Mouse (Mus musculus): ENCODE measurements around the gene Foxm1. TPM values are rescaled to one million over a fixed set of nuclear protein-coding genes. Genes with fewer than 3 reads are reported as not detected.

The Foxm1 gene
- total and polyA plus RNA-seq, 3 experiments, result 13.7 to 61.9 (median 31.1) TPM

- Histone ChIP-seq H3K9me3 (replicated peaks; ENCODE audit: insufficient read depth, low read length) (no peaks in the 10 kb centered on the region), H3K4me1 (ENCODE audit: control insufficient read depth in 1 of 2, insufficient read depth in 2 of 2, low read length in 2 of 2) (no peaks in the 10 kb centered on the region), H3K4me3 (ENCODE audit: control insufficient read depth in 1 of 2, insufficient read depth in 1 of 2, low read depth in 2 of 2, low read length in 2 of 2) (no peak overlapping the region), H3K9ac (ENCODE audit: control insufficient read depth, low read depth, low read length, poor library complexity, severe bottlenecking) (no peak overlapping the region), H3K79me2 (ENCODE audit: control insufficient read depth, insufficient read depth, low read length, poor library complexity) (no peaks in the 10 kb centered on the region), H3K36me3 (ENCODE audit: control insufficient read depth in 1 of 2, insufficient read depth in 2 of 2, low read length in 2 of 2) (no peaks in the 10 kb centered on the region), H3K27ac (ENCODE audit: control insufficient read depth, low read depth, low read length) (no peak overlapping the region), H3K27me3 (ENCODE audit: control insufficient read depth in 1 of 2, insufficient read depth in 2 of 2, low read length in 2 of 2) (no peaks in the 10 kb centered on the region; a peak in 1 of 4 replicates)
- TF ChIP-seq E2F4 (IDR thresholded peaks at IDR 0.05; ENCODE audit: borderline replicate concordance, low read depth, low read length), result no peak
- TF ChIP-seq RCOR1 (IDR thresholded peaks at IDR 0.05; ENCODE audit: low read depth, low read length), result no peak
- no peak for TF ChIP-seq MAFK (IDR thresholded peaks at IDR 0.05; ENCODE audit: borderline replicate concordance, low read depth, low read length)
- TF ChIP-seq MYC (IDR thresholded peaks at IDR 0.05; ENCODE audit: low read depth, low read length), result no peak
- TF ChIP-seq EP300 (IDR thresholded peaks at IDR 0.05; ENCODE audit: low read depth in 1 of 2, low read length in 2 of 2), result no peak
- no peak for TF ChIP-seq CHD1 (IDR thresholded peaks at IDR 0.05; ENCODE audit: low read depth, low read length)
- TF ChIP-seq USF1 (IDR thresholded peaks at IDR 0.05; ENCODE audit: low read depth, low read length), result no peak
- TF ChIP-seq MYB (IDR thresholded peaks at IDR 0.05; ENCODE audit: low read depth, low read length), result no peak
- no peak for TF ChIP-seq BHLHE40 (IDR thresholded peaks at IDR 0.05; ENCODE audit: borderline replicate concordance, low read depth, low read length)
- no peak for TF ChIP-seq POLR2AphosphoS5 (IDR thresholded peaks at IDR 0.05; ENCODE audit: borderline replicate concordance, low read depth, low read length)
- no peak for TF ChIP-seq TBP (IDR thresholded peaks at IDR 0.05; ENCODE audit: low read depth, low read length)
- DNase-seq (ENCODE audit: low read depth, low spot score), result no peak
These were observed 36.8 kb downstream of the Foxm1 start for GRCm38 (mm10) chr6:128399421-128400185.

- H3K9ac ChIP-seq (ENCODE audit: control insufficient read depth, low read depth, low read length, poor library complexity, severe bottlenecking), result no peak overlapping the region
- no peaks in the 10 kb centered on the region for H3K27me3 ChIP-seq (ENCODE audit: control insufficient read depth in 1 of 2, insufficient read depth in 2 of 2, low read length in 2 of 2)
- no peaks in the 10 kb centered on the region for H3K36me3 ChIP-seq (ENCODE audit: control insufficient read depth in 1 of 2, insufficient read depth in 2 of 2, low read length in 2 of 2)
- no peak overlapping the region for H3K27ac ChIP-seq (ENCODE audit: control insufficient read depth, low read depth, low read length)
- TF ChIP-seq UBTF (IDR thresholded peaks at IDR 0.05; ENCODE audit: borderline replicate concordance, insufficient read depth, low read depth, low read length) (no peak), SMC3 (IDR thresholded peaks at IDR 0.05; ENCODE audit: low read depth, low read length) (no peak), MYB (IDR thresholded peaks at IDR 0.05; ENCODE audit: low read depth, low read length) (no peak), MYC (IDR thresholded peaks at IDR 0.05; ENCODE audit: low read depth, low read length) (no peak)
- no peaks in the 10 kb centered on the region for H3K79me2 ChIP-seq (ENCODE audit: control insufficient read depth, insufficient read depth, low read length, poor library complexity)
- H3K9me3 ChIP-seq (replicated peaks; ENCODE audit: insufficient read depth, low read length), result no peaks in the 10 kb centered on the region
- DNase-seq (ENCODE audit: low read depth, low spot score), result no peak
- no peaks in the 10 kb centered on the region for H3K4me1 ChIP-seq (ENCODE audit: control insufficient read depth in 1 of 2, insufficient read depth in 2 of 2, low read length in 2 of 2)
- no peak overlapping the region for H3K4me3 ChIP-seq (ENCODE audit: control insufficient read depth in 1 of 2, insufficient read depth in 1 of 2, low read depth in 2 of 2, low read length in 2 of 2)
These were observed 41.9 kb downstream of the Foxm1 start for GRCm38 (mm10) chr6:128404708-128405107.
